Mouse (Mus musculus) limb, embryonic 14.5 days (tissue): ENCODE results near the gene Pitpnc1. TPM values are rescaled to one million over a fixed set of nuclear protein-coding genes. Genes with fewer than 3 reads are reported as not detected.
"Not testable (repeated sequence)": the region's sequence is repeated elsewhere in the genome, so short reads cannot be mapped to it uniquely, and the experiment has no call there.

Experiments used
- ATAC-seq: fragments of 200-750 bp; cut with Nextera tagmentation; 2 replicates; pipeline ENCODE4 v1.8.0; 2017; ENCODE audit warnings: low read depth, moderate number of reproducible peaks, moderate TSS enrichment; ENCODE audit not compliant: low FRiP score
- DNase-seq: peaks from one replicate; pipeline ENCODE4 v3.0.0-alpha.2; 2015; ENCODE audit warnings: low spot score
- H3K27ac ChIP-seq: fragments of 300-500 bp; sonication (generic); replicated peaks from 2 replicates; pipeline ENCODE4 v1.5.1; 2014; ENCODE audit warnings: low read depth, mild to moderate bottlenecking, low read length, moderate library complexity, mixed read lengths
- H3K27me3 ChIP-seq: fragments of 300-500 bp; sonication (generic); 2 replicates; pipeline ENCODE4 v1.6.1; 2014; ENCODE audit warnings: low read length, mixed read lengths; ENCODE audit not compliant: control insufficient read depth, insufficient read depth
- H3K36me3 ChIP-seq: fragments of 300-500 bp; sonication (generic); 2 replicates; pipeline ENCODE4 v1.6.1; 2014; ENCODE audit warnings: mild to moderate bottlenecking, low read length, moderate library complexity, mixed read lengths; ENCODE audit not compliant: control insufficient read depth, insufficient read depth
- H3K4me1 ChIP-seq: fragments of 300-500 bp; sonication (generic); 2 replicates; pipeline ENCODE4 v1.6.1; 2014; ENCODE audit warnings: antibody characterized with exemption, low read length, mixed read lengths; ENCODE audit not compliant: control insufficient read depth, insufficient read depth
- H3K4me2 ChIP-seq: fragments of 300-500 bp; sonication (generic); replicated peaks from 2 replicates; pipeline ENCODE4 v1.6.1; 2014; ENCODE audit warnings: low read depth, mild to moderate bottlenecking, low read length, moderate library complexity; ENCODE audit not compliant: severe bottlenecking
- H3K4me3 ChIP-seq: fragments of 300-500 bp; sonication (generic); replicated peaks from 2 replicates; pipeline ENCODE4 v1.5.1; 2014; ENCODE audit warnings: low read length
- H3K9ac ChIP-seq: fragments of 300-500 bp; sonication (generic); 2 replicates; pipeline ENCODE4 v1.6.1; 2014; ENCODE audit warnings: mild to moderate bottlenecking, low read depth, low read length, moderate library complexity; ENCODE audit not compliant: severe bottlenecking
- H3K9me3 ChIP-seq: fragments of 300-500 bp; sonication (generic); 2 replicates; pipeline ENCODE4 v1.6.1; 2016; ENCODE audit warnings: low read length; ENCODE audit not compliant: control insufficient read depth
- POLR2A ChIP-seq: fragments of 200-500 bp; IDR thresholded peaks from 2 replicates; pipeline ENCODE4 v1.8.0; 2012; ENCODE audit warnings: inconsistent platforms, mild to moderate bottlenecking, moderate library complexity, borderline replicate concordance; ENCODE audit not compliant: insufficient read depth, insufficient read length; ENCODE audit errors: extremely low read depth
- WGBS: fragments of 180-500 bp; shearing (Covaris S2); extraction: QIAGEN DNeasy Blood & Tissue Kit; methylation state at CpG from one replicate; pipeline ENCODE4 v1.1.7; 2014; 5-methylcytosine and 5-hydroxymethylcytosine counted together
- polyA plus RNA-seq, 2 experiments: library from polyadenylated mRNA; depleted of rRNA in 1 of 2; stranded (reverse) in 1 of 2; unstranded in 1 of 2; fragments of >200 nt; fragmentation: Nextera tagmentation in 1 of 2; extraction: Ambion mirVana in 1 of 2; gene quantifications; 2 replicates each; pipeline versions ENCODE4 v1.2.1 to v1.2.3; 2012 to 2014

Gene Pitpnc1
- 20.4 and 22.2 TPM in 2 replicates for polyA plus RNA-seq (2012; rRNA removed)
- 25.2 and 30.3 TPM in 2 replicates for polyA plus RNA-seq (2014; fragmentation: Nextera tagmentation; extraction: Ambion mirVana)

DNA sequence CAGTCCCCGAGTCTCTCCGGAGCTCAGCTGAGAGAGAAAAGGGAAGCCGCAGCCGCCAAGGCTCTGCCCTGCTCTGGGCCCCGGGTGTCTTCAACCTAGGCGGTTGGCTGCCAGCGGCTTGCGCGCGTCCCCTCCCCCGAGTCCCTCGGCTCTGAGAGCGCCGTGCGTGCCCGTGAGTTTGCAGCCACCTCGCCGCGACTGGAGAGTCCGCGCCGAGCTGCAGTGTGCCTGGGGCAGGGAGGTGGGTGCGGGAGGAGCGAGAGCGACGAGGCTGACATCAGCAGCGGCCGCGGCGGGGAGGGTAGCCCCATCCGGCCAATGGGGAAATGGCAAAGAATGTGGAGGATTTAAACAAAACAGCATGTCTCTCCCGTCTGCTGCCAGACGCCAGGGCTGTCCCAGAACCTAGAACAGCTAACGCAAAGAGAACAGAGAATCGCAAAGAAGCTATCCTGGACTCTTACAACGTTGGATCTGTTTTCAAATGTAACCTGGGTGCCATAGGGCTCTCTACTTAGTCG is at the start of gene Pitpnc1:
TSS of gene Pitpnc1 (minus strand) at position 179 of the 521 bp plus-strand sequence.
- H3K27me3 ChIP-seq = no peaks in the 10 kb centered on the region
- H3K4me2 ChIP-seq = peak within 1 kb of the TSS; percentile 71
- no peaks in the 10 kb centered on the region for H3K36me3 ChIP-seq
- DNase-seq (peak; percentile 89), ATAC-seq (peak; percentile 83)
- peak within 1 kb of the TSS; percentile 85 for H3K9ac ChIP-seq
- H3K9me3 ChIP-seq = no peaks in the 10 kb centered on the region
- peak; percentile 89 for TF ChIP-seq POLR2A
- WGBS = 1% methylated on average over 37 of the region's 37 CpGs
- peaks cover 8% of the 10 kb centered on the region for H3K4me1 ChIP-seq
- H3K4me3 ChIP-seq = peak within 1 kb of the TSS; percentile 85
- peak within 1 kb of the TSS; percentile 93 for H3K27ac ChIP-seq

DNA sequence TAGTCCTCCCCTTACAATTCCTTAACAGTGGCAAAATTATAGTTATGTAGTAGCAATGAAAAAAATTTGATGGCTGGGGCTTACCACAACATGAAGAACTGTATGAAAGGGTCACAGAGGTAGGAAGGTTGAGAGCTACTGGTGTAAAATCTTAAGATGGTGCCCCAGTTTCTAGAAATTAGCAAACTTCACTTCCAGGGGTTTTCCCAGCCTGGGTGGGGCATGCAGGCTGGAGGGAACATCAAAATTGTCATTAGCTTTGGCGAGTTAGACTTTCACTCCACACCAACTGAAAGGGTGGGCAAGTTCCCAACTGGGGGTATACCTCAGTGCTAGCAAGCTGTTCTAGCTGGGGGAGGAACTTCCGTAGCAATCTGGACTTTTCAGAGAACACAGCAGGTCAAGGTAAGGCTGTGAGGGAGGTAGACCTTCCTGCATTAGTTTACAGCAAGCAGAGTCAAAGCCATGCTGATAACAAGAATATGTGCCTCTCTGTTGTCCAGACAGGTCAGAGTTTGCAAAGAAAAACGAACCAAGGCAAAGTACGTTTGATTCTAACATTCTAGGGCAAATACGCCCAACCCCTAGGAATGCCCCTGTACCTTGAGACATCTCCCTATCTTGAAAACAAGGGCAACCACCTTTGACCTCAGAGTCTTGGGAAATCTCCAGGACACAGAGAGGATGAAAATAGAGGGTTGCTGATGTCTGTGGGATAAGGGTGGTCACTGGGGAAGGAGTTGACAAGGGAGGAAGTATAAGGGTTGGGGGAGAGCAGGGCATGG is 48.3 kb upstream of the Pitpnc1 start:
- Histone ChIP-seq H3K4me1 (no peaks in the 10 kb centered on the region), H3K36me3 (no peaks in the 10 kb centered on the region), H3K27me3 (no peaks in the 10 kb centered on the region), H3K9me3 (no peaks in the 10 kb centered on the region), H3K27ac (no peak overlapping the region), H3K9ac (no peak overlapping the region), H3K4me2 (no peak overlapping the region), H3K4me3 (no peak overlapping the region)
- DNase-seq (no peak), ATAC-seq (no peak)
- no peak for TF ChIP-seq POLR2A
- 78% methylated on average over 5 of the region's 5 CpGs for WGBS

DNA sequence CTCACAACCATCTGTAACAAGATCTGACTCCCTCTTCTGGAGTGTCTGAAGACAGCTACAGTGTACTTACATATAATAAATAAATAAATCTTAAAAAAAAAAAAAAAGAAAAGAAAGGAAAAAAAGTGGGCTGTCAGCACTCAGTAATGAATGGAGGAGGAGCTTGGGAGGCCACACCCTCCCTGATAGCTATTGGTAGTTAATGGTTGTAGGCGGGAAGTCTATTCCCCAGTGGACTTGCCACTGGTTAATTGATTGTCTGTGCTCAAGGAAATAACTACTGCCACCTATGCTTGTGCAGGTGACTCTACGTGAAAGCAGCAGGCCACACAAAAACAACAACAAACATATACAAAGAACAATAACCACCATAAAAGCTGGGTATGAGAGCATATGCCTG is 45.9 kb upstream of the Pitpnc1 start:
- 91% methylated on average over 2 of the region's 2 CpGs for WGBS
- no peak overlapping the region for H3K4me2 ChIP-seq
- H3K27ac ChIP-seq = no peak overlapping the region
- ATAC-seq (no peak), DNase-seq (no peak)
- no peak overlapping the region for H3K9ac ChIP-seq
- no peaks in the 10 kb centered on the region for H3K36me3 ChIP-seq
- H3K4me3 ChIP-seq = no peak overlapping the region
- TF ChIP-seq POLR2A = no peak
- H3K27me3 ChIP-seq = no peaks in the 10 kb centered on the region
- no peaks in the 10 kb centered on the region for H3K4me1 ChIP-seq
- no peaks in the 10 kb centered on the region for H3K9me3 ChIP-seq

DNA sequence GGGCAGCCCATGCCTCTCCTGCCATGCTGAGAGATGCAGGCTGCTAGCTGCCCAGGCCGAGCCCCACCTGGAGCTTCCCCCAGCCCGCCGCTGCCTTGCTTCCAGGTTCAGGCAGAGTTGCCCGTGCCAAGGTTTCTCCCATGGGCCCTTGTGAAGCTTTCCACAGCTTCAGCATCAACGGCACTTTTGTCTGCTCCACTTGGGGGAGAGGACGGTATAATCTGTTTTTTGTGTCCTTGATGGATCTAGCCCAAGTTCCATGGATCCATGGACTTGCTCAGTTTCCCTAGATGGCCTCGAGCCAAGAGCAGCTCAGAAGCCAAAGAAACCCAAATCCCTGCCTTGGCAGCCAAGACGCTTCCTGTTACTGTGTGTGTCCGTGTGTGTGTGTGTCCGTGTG is 42.5 kb upstream of the Pitpnc1 start:
- no peak overlapping the region for H3K4me2 ChIP-seq

DNA sequence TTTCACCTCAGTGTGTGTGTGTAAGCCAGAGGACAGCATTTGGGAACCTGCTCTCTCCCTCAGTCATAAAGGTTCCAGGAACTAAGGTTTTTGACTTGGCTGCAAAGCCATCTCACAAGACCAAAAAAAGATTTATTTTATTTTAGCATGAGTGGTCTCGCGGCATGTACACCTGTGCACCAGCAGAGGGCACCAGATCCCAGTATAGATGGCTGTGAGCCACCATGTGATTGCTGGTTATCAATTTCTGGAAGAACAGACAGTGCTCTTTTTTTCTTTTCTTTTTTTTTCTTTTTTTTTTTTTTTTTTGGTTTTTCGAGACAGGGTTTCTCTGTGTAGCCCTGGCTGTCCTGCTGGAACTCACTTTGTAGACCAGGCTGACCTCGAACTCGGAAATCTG is 41.5 kb upstream of the Pitpnc1 start:
- TF ChIP-seq POLR2A = 0 out of 2 replicates have a peak, but pooled peaks have one; percentile 21
- DNase-seq = peak; percentile 76
- H3K4me3 ChIP-seq, H3K9me3 ChIP-seq, H3K4me1 ChIP-seq, H3K4me2 ChIP-seq, H3K9ac ChIP-seq, ATAC-seq, H3K27me3 ChIP-seq, H3K36me3 ChIP-seq, H3K27ac ChIP-seq: not testable (repeated sequence)
- 54% methylated on average over 5 of the region's 5 CpGs for WGBS

More for the DNA sequence above, 42.5 kb upstream of the Pitpnc1 start:
- no peak for TF ChIP-seq POLR2A
- H3K36me3 ChIP-seq = no peaks in the 10 kb centered on the region
- no peak overlapping the region for H3K4me3 ChIP-seq
- ATAC-seq (0 out of 2 replicates have a peak, but pooled peaks have one; percentile 6), DNase-seq (peak; percentile 49)
- no peak overlapping the region for H3K9ac ChIP-seq
- peaks cover 6% of the 10 kb centered on the region; the same call in 1 of the 2 replicates for H3K4me1 ChIP-seq
- no peaks in the 10 kb centered on the region for H3K27me3 ChIP-seq
- no peak overlapping the region for H3K27ac ChIP-seq
- no peaks in the 10 kb centered on the region for H3K9me3 ChIP-seq
- WGBS = 63% methylated on average over 10 of the region's 10 CpGs
